Mouse (Mus musculus) bone marrow, adult 2 months (tissue): ENCODE data around the gene Foxo3. TPM values are rescaled to one million over a fixed set of nuclear protein-coding genes. Genes with fewer than 3 reads are reported as not detected.

Experiments
- H3K27ac ChIP-seq: fragments of 200-500 bp; 2 replicates; pipeline ENCODE4 v1.5.1; 2012; ENCODE audit warnings: low read depth, mild to moderate bottlenecking, control low read depth, inconsistent platforms, low read length; ENCODE audit not compliant: control insufficient read depth, poor library complexity, insufficient read depth
- H3K4me1 ChIP-seq: fragments of 200-500 bp; 2 replicates; pipeline ENCODE4 v1.6.1; 2011; ENCODE audit warnings: low read length; ENCODE audit not compliant: control insufficient read depth, insufficient read depth
- H3K4me3 ChIP-seq: fragments of 200-500 bp; replicated peaks from 2 replicates; pipeline ENCODE3; 2011; ENCODE audit warnings: mild to moderate bottlenecking, low read depth, low read length, control low read depth; ENCODE audit not compliant: control insufficient read depth
- CTCF ChIP-seq: fragments of 200-500 bp; IDR thresholded peaks from 2 replicates; pipeline ENCODE4 v1.5.1; 2011; ENCODE audit warnings: low read length, control low read depth; ENCODE audit not compliant: control insufficient read depth, insufficient read depth
- POLR2A ChIP-seq: fragments of 200-500 bp; IDR thresholded peaks from 2 replicates; pipeline ENCODE4 v1.6.1; 2011; ENCODE audit warnings: low read depth, mild to moderate bottlenecking, control low read depth, low read length, borderline replicate concordance; ENCODE audit not compliant: control insufficient read depth
- WGBS: fragments of 180-500 bp; shearing (Covaris S2); methylation state at CpG from one replicate; pipeline ENCODE4 v1.1.7; 2018; 5-methylcytosine and 5-hydroxymethylcytosine counted together
- polyA plus RNA-seq: library from polyadenylated mRNA; stranded (reverse); fragments of >200 nt; gene quantifications from 2 replicates; pipeline ENCODE4 v1.2.4, GENCODE M21; 2011; ENCODE audit warnings: low replicate concordance; ENCODE audit not compliant: missing spikeins, insufficient read depth, insufficient read length

Gene Foxo3
- polyA plus RNA-seq, 1 experiment = 51.5 TPM

DNA sequence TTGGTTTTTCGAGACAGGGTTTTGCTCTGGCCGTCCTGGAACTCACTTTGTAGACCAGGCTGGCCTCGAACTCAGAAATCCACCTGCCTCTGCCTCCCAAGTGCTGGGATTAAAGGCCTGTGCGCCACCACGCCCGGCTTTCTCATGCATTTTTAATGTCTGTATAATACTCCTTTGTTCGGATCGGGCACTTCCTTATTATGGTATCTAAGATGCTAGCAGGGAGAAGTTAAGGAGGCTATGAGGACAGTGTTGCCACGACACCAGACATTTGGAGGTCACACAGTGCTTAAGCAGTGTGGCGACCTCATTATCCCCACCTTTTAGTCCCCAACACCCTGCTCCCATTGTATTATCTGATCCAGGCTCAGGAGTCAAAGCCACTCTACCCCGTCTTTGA is 97.8 kb downstream of the Foxo3 start:
- WGBS = 91% methylated on average over 11 of the region's 11 CpGs
- H3K4me3 ChIP-seq = no peak overlapping the region

DNA sequence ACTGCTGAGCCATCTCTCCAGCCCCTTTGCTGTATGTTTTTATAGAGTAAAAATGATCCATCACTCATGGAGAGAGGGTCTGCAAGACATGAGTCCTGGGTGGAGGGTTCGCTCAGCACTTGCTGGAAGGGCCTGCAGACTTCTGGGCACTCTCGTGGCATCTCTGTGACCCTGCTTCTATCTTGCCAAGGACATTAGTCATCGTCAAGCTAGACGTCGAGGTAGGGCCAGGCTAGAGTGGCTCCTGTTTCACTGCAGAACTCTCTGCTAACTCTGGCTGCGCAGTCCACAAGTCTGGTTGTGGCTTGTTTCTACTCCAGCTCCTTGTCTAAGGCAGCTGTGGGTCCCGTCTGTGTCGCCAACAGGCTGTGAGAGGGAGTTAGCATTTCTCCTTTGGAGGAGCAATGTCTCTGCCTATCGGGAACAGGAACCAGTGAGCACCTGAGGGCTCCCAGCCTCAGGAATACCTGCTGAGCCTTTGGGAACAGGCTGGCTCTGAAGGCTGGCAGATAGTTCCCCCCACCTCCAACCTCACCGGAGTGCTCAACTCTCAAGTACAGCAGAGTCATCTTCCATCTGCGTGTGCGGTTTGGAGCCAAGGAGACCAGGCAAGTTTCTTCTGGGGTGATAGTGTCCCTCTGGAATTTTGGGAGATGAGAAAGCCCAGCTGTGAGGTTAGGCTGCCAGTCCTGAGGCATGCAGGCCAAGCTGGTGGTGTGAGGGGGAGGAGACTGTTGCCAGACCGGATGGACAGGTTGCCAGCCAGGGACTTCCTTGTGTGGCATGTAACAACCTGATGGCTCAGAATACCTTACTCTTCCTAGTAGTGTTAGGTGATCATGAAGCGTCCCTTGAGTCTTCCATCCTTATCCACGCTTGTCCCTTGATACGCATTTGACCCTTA is 98.5 kb downstream of the Foxo3 start:
- no peak for TF ChIP-seq CTCF
- TF ChIP-seq POLR2A = no peak
- WGBS = 92% methylated on average over 16 of the region's 16 CpGs

More for the DNA sequence above, 97.8 kb downstream of the Foxo3 start:
- TF ChIP-seq POLR2A (no peak), CTCF (no peak)
- Histone ChIP-seq H3K27ac (no peak overlapping the region), H3K4me1 (no peaks in the 10 kb centered on the region)

GRCm38 (mm10) chr10:42174283-42174682 is 102.3 kb downstream of the Foxo3 start:
- no peaks in the 10 kb centered on the region for H3K4me1 ChIP-seq

More for the DNA sequence above, 98.5 kb downstream of the Foxo3 start:
- Histone ChIP-seq H3K4me1 (no peaks in the 10 kb centered on the region), H3K4me3 (no peak overlapping the region), H3K27ac (no peak overlapping the region)

GRCm38 (mm10) chr10:42173839-42174238 is 102.7 kb downstream of the Foxo3 start:
- TF ChIP-seq POLR2A = no peak
- no peak for TF ChIP-seq CTCF
- H3K4me3 ChIP-seq = no peak overlapping the region
- 21% methylated on average over 1 of the region's 1 CpGs for WGBS
- no peaks in the 10 kb centered on the region for H3K4me1 ChIP-seq
- no peak overlapping the region for H3K27ac ChIP-seq

More at GRCm38 (mm10) chr10:42174283-42174682, 102.3 kb downstream of the Foxo3 start:
- Histone ChIP-seq H3K27ac (no peak overlapping the region), H3K4me3 (no peak overlapping the region)
- TF ChIP-seq POLR2A (no peak), CTCF (no peak)
- WGBS = 76% methylated on average over 5 of the region's 5 CpGs

- TF ChIP-seq CTCF = no peak
- TF ChIP-seq POLR2A = no peak
- Histone ChIP-seq H3K4me3 (no peak overlapping the region), H3K4me1 (no peaks in the 10 kb centered on the region), H3K27ac (no peak overlapping the region)
- 5% methylated on average over 5 of the region's 5 CpGs for WGBS
Observed at GRCm38 (mm10) chr10:42170889-42171347, 105.6 kb downstream of the Foxo3 start.

DNA sequence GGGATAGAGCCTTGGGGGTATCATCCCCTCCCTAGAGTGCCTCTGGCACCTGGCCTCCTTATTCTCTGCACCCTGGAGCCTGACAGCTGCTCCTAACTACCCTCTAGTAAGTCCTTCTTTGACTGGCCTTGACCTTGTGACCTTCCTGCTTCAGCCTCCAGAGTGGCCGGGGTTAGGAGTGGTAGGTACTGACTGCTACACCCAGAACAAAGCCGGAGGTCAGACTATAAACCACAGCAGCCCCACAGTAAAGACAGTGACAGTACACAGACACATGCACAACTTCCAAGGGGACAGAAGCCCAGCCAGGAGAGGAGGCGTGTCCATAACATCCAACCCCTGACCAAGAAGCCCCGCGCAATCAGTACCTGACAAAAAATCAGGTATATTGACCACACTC is 106.4 kb downstream of the Foxo3 start:
- no peak for TF ChIP-seq CTCF
- TF ChIP-seq POLR2A = no peak
- 75% methylated on average over 5 of the region's 5 CpGs for WGBS
- no peaks in the 10 kb centered on the region for H3K4me1 ChIP-seq

DNA sequence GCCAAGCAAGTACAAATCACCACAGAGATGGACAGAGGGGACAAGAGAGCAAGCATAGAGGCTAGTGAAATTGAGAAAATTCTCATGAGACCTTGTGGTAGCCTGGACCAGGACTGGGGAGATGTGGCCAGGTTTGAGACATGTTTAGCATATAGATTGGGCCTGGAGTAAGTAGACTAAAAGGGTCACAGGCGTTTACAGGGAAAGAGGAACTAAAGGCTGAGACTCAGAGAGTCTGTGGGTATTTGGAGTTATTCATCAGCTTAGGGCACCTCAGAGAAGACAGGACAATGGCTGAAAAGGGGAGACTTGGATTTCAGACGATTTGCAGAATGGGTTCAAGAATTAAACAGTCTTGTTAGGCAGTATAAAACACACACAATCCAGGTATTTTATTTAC is 121.8 kb downstream of the Foxo3 start:
- Histone ChIP-seq H3K4me3 (no peak overlapping the region), H3K4me1 (no peaks in the 10 kb centered on the region), H3K27ac (no peak overlapping the region)
- TF ChIP-seq CTCF (no peak), POLR2A (no peak)
- WGBS = 23% methylated on average over 2 of the region's 2 CpGs

More for the DNA sequence above, 106.4 kb downstream of the Foxo3 start:
- H3K4me3 ChIP-seq = no peak overlapping the region
- H3K27ac ChIP-seq = no peak overlapping the region

- WGBS = 35% methylated on average over 14 of the region's 14 CpGs
- H3K4me3 ChIP-seq = no peak overlapping the region
- TF ChIP-seq POLR2A (no peak), CTCF (no peak)
- H3K4me1 ChIP-seq = no peaks in the 10 kb centered on the region
- H3K27ac ChIP-seq = no peak overlapping the region
Observed at GRCm38 (mm10) chr10:42152426-42153205, 123.9 kb downstream of the Foxo3 start.
